Mouse (Mus musculus) adrenal gland, postnatal 36 days (tissue): ENCODE measurements at regions not wholly inside any gene's neighbourhood (a gene's known extent, or its start where the extent isn't known, plus 50 kb on each side); places are given as distances from the start of the nearest gene placed in this dataset.

Experiments used
- DNase-seq, 2 experiments: peaks; one replicate each; pipeline ENCODE4 v3.0.0; 2021; ENCODE audit warnings: mixed read lengths in 1 of 2

- no peak for DNase-seq
Observed at GRCm38 (mm10) chr14:80244640-80245302, 260.9 kb downstream of the Olfm4 start.

GRCm38 (mm10) chr14:80247575-80247974, 263.7 kb downstream of the Olfm4 start:
- DNase-seq, result no peak

GRCm38 (mm10) chr14:80249882-80250281, 266.0 kb downstream of the Olfm4 start:
- DNase-seq, result no peak

GRCm38 (mm10) chr14:80257086-80257485, 273.2 kb downstream of the Olfm4 start:
- peak; percentile 7 to 20 for DNase-seq

GRCm38 (mm10) chr14:80263173-80263572, 279.3 kb downstream of the Olfm4 start:
- DNase-seq, result no peak

GRCm38 (mm10) chr14:80265081-80265480, 281.2 kb downstream of the Olfm4 start:
- DNase-seq, result no peak

GRCm38 (mm10) chr14:80269179-80269951, 285.5 kb downstream of the Olfm4 start:
- peak; percentile 47 to 67 for DNase-seq

GRCm38 (mm10) chr14:80270063-80270462, 286.2 kb downstream of the Olfm4 start:
- DNase-seq, result no peak

- DNase-seq, result no peak
Observed at GRCm38 (mm10) chr14:80280188-80280587, 296.3 kb downstream of the Olfm4 start.

- no peak for DNase-seq
Observed at GRCm38 (mm10) chr14:80283726-80284125, 299.8 kb downstream of the Olfm4 start.

GRCm38 (mm10) chr14:80291360-80291759, 307.5 kb downstream of the Olfm4 start:
- no peak for DNase-seq

GRCm38 (mm10) chr14:80293378-80293777, 309.5 kb downstream of the Olfm4 start:
- no peak for DNase-seq

GRCm38 (mm10) chr14:80329651-80330050, 345.8 kb downstream of the Olfm4 start:
- DNase-seq, result no peak

- DNase-seq, result no peak
Observed at GRCm38 (mm10) chr14:80362024-80362622, 378.2 kb downstream of the Olfm4 start.

GRCm38 (mm10) chr14:80369448-80370153, 385.7 kb downstream of the Olfm4 start:
- no peak for DNase-seq

GRCm38 (mm10) chr14:80374290-80374689, 390.4 kb downstream of the Olfm4 start:
- no peak for DNase-seq

- DNase-seq, result no peak
Observed at GRCm38 (mm10) chr14:80377064-80377463, 393.2 kb downstream of the Olfm4 start.

- DNase-seq, result no peak
Observed at GRCm38 (mm10) chr14:80391418-80391817, 407.5 kb downstream of the Olfm4 start.

- no peak for DNase-seq
Observed at GRCm38 (mm10) chr14:80408317-80408716, 424.4 kb downstream of the Olfm4 start.

- no peak for DNase-seq
Observed at GRCm38 (mm10) chr14:80418810-80419325, 435.0 kb downstream of the Olfm4 start.

GRCm38 (mm10) chr14:80443820-80444219, 459.9 kb downstream of the Olfm4 start:
- no peak for DNase-seq

- no peak for DNase-seq
Observed at GRCm38 (mm10) chr14:80471470-80471869, 487.6 kb downstream of the Olfm4 start.
